ENCODE assay signal across 17 mouse cellular contexts in genomic region chr12:110949410-110949809, GRCm38 (mm10). TPM values are rescaled to one million over a fixed set of nuclear protein-coding genes. Genes with fewer than 3 reads are reported as not detected.
DNase-seq lines count a peak whose midpoint lies in the region; ATAC-seq lines count a peak whose summit lies in the region.
"Had no signal": no experiment of that assay in that cellular context is flagged by ENCODE, and none has a peak within 500 bp of the region (broad histone marks: within the 10 kb centered on the region; RNA-seq: fewer than 3 reads in every experiment).

No protein-coding gene starts in this region.

- ATAC-seq in heart, embryonic 11.5 days (replicated peaks; ENCODE audit: insufficient number of reproducible peaks, low FRiP score, low TSS enrichment) = no peak
- ATAC-seq in hindbrain, embryonic 16.5 days = no peak
- ATAC-seq: forebrain, embryonic 15.5 days; intestine, embryonic 15.5 days; midbrain, embryonic 13.5 days had no signal

- no peak overlapping the region for H3K4me2 ChIP-seq in heart, embryonic 11.5 days
- H3K4me2 ChIP-seq in hindbrain, embryonic 16.5 days (ENCODE audit: low read length) = no peak overlapping the region
- H3K4me2 ChIP-seq: forebrain, embryonic 15.5 days; hindbrain, embryonic 14.5 days; intestine, embryonic 15.5 days; limb, embryonic 13.5 days; midbrain, embryonic 13.5 days; neural tube, embryonic 12.5 days had no signal

- H3K36me3 ChIP-seq in heart, embryonic 11.5 days (ENCODE audit: control insufficient read depth, insufficient read depth, low read length) = peaks cover 3% of the 10 kb centered on the region; the same call in 1 of the 2 replicates
- H3K36me3 ChIP-seq in hindbrain, embryonic 16.5 days (ENCODE audit: control insufficient read depth, insufficient read depth, low read length) = peaks cover 14% of the 10 kb centered on the region
- H3K36me3 ChIP-seq: intestine, embryonic 15.5 days had no signal

- intact Hi-C loops in heart, postnatal 14 days (cut with DNase I) = loop anchor here (10.0 kb wide), 1 partner anchor 325 kb away; the partner anchor contains the start of gene Amn

- no peak overlapping the region for H3K9ac ChIP-seq in heart, embryonic 11.5 days (ENCODE audit: low read depth, low read length)
- no peak overlapping the region for H3K9ac ChIP-seq in hindbrain, embryonic 16.5 days (ENCODE audit: low read depth, low read length)
- H3K9ac ChIP-seq: forebrain, embryonic 15.5 days; hindbrain, embryonic 14.5 days; intestine, embryonic 15.5 days; limb, embryonic 13.5 days; midbrain, embryonic 13.5 days; neural tube, embryonic 12.5 days had no signal

- no peaks in the 10 kb centered on the region for H3K4me1 ChIP-seq in heart, embryonic 11.5 days (ENCODE audit: control insufficient read depth, insufficient read depth, low read length)
- no peaks in the 10 kb centered on the region for H3K4me1 ChIP-seq in hindbrain, embryonic 16.5 days (ENCODE audit: control insufficient read depth, insufficient read depth, low read depth, low read length)
- H3K4me1 ChIP-seq: forebrain, embryonic 15.5 days; intestine, embryonic 15.5 days; limb, embryonic 13.5 days; midbrain, embryonic 13.5 days; neural tube, embryonic 12.5 days had no signal

- H3K27ac ChIP-seq in heart, embryonic 11.5 days (ENCODE audit: low read depth, low read length) = no peak overlapping the region
- H3K27ac ChIP-seq in hindbrain, embryonic 16.5 days (ENCODE audit: low read depth, low read length) = no peak overlapping the region
- H3K27ac ChIP-seq: forebrain, embryonic 15.5 days; hindbrain, embryonic 14.5 days; intestine, embryonic 15.5 days; limb, embryonic 13.5 days; midbrain, embryonic 13.5 days; neural tube, embryonic 12.5 days had no signal

- DNase-seq in heart, adult 18-20 months = peak; percentile 67 to 74
- peak; percentile 62 to 76 for DNase-seq in cerebellum, adult 18-20 months
- peak; percentile 68 for DNase-seq in cerebellum, adult 9-11 months
- peak; percentile 25 to 54 for DNase-seq in heart, postnatal 14 days
- DNase-seq in spleen, adult 12 weeks (ENCODE audit: low spot score) = no peak
- DNase-seq: adrenal gland, adult 2 months; lung, postnatal 10 days; right cerebral cortex, adult 18-20 months; thymus, postnatal 4 days had no signal

- 88% methylated on average over 1 of the region's 1 CpGs for WGBS in heart, embryonic 11.5 days (ENCODE audit: insufficient replicate concordance)
- 90% methylated on average over 1 of the region's 1 CpGs for WGBS in hindbrain, embryonic 16.5 days

- H3K27me3 ChIP-seq in heart, embryonic 11.5 days (ENCODE audit: control insufficient read depth, insufficient read depth, low read length) = no peaks in the 10 kb centered on the region
- no peaks in the 10 kb centered on the region for H3K27me3 ChIP-seq in hindbrain, embryonic 16.5 days (replicated peaks; ENCODE audit: control insufficient read depth, insufficient read depth, low read length)
- H3K27me3 ChIP-seq: forebrain, embryonic 15.5 days; intestine, embryonic 15.5 days; limb, embryonic 13.5 days; midbrain, embryonic 13.5 days; neural tube, embryonic 12.5 days had no signal

- no peaks in the 10 kb centered on the region for H3K9me3 ChIP-seq in heart, embryonic 11.5 days (replicated peaks; ENCODE audit: control insufficient read depth, low read length)
- H3K9me3 ChIP-seq in hindbrain, embryonic 16.5 days (ENCODE audit: control insufficient read depth, low read length) = no peaks in the 10 kb centered on the region
- H3K9me3 ChIP-seq: forebrain, embryonic 15.5 days; intestine, embryonic 15.5 days; limb, embryonic 13.5 days; midbrain, embryonic 13.5 days; neural tube, embryonic 12.5 days had no signal

- H3K4me3 ChIP-seq in heart, embryonic 11.5 days (ENCODE audit: low read depth, low read length) = no peak overlapping the region
- no peak overlapping the region for H3K4me3 ChIP-seq in hindbrain, embryonic 16.5 days (ENCODE audit: low read length)
- H3K4me3 ChIP-seq: forebrain, embryonic 15.5 days; intestine, embryonic 15.5 days; limb, embryonic 13.5 days; midbrain, embryonic 13.5 days; neural tube, embryonic 12.5 days had no signal

RNA-seq across cellular contexts. Expression of gene Ankrd9, which starts 29.4 kb away (rescaled TPM):
- 10 to 100 TPM; 59.5 to 68.0 TPM for total RNA-seq in heart, adult 18-20 months (2021)
- polyA plus RNA-seq in heart, embryonic 11.5 days (2014; fragmentation: Nextera tagmentation; extraction: Ambion mirVana) = 11.4 and 14.5 TPM in 2 replicates
- 10 to 100 TPM; 81.0 to 82.1 TPM for total RNA-seq in heart, postnatal 14 days (2021)
- polyA plus RNA-seq in hindbrain, embryonic 16.5 days (2015; fragmentation: Nextera tagmentation; extraction: Ambion mirVana) = 12.2 and 14.2 TPM in 2 replicates
